Mouse (Mus musculus) E14TG2a.4 (cell line): ENCODE measurements around the gene Grin3b.

Source experiments
- H3K27me3 ChIP-seq: 2 replicates; pipeline ENCODE4 v1.6.1; 2014; ENCODE audit warnings: low read length, control low read depth; ENCODE audit not compliant: insufficient read depth
- H3K36me3 ChIP-seq: 2 replicates; pipeline ENCODE4 v1.6.1; 2014; ENCODE audit warnings: low read length, control low read depth; ENCODE audit not compliant: insufficient read depth
- H3K4me1 ChIP-seq: replicated peaks from 2 replicates; pipeline ENCODE4 v1.6.1; 2014; ENCODE audit warnings: low read depth, low read length, control low read depth
- H3K4me3 ChIP-seq: replicated peaks from 2 replicates; pipeline ENCODE4 v1.5.1; 2014; ENCODE audit warnings: mild to moderate bottlenecking, low read length
- H3K9me3 ChIP-seq: 2 replicates; pipeline ENCODE4 v1.6.1; 2014; ENCODE audit warnings: low read length, control low read depth
- CTCF ChIP-seq: conservative IDR thresholded peaks from 2 replicates; pipeline ENCODE4 v1.5.1; 2014; ENCODE audit warnings: low read length
- NANOG ChIP-seq: IDR thresholded peaks from 2 replicates; pipeline ENCODE4 v1.6.1; 2014; ENCODE audit warnings: borderline replicate concordance, low read length, mixed read lengths
- POU5F1 ChIP-seq: IDR thresholded peaks from 2 replicates; pipeline ENCODE4 v1.6.1; 2014; ENCODE audit warnings: low read length, borderline replicate concordance

Grin3b gene

DNA sequence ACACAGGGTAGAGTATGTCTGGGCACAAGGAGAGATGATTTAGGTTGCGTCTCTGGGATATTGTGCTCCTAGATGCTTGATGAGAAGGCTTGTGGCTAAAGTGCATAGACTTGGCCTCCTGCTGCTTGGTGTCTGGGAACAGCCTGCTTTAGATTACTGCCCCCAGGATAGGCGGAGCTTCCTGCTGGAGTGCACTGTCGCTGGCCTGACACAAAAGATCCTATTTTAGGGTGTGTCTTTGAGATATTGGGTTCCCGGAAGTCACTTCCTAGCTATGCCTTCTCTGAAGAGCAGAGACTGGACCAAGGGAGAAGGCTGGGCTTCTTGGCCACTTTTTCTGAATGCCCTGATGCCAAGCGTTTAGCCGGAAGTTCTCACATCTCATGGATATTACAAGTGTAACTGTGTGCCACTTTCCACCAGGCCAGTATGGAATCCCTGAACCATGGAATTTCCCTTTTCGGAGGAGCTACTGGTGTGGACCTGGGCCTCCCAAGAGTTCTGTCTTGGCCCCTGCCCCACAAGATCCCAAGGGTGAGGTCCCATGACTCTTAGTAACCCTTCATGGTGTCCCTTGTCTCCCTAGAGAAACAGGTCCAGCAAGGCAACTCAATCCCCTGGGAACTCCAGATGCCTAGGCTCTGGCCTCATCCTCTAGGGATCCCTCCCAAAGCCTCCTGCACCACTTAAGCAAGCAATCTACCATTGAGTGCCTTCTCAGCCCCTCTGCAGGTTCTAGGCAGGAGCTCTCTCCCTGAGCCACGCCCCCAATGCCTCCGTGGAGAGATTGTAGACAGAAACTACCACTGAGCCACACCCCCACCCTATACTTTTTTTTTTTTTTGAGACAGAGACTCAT is 33.1 kb downstream of the Grin3b start:
- H3K27me3 ChIP-seq = peaks cover 16% of the 10 kb centered on the region
- TF ChIP-seq CTCF = no peak
- peaks cover 87% of the 10 kb centered on the region for H3K4me1 ChIP-seq
- H3K9me3 ChIP-seq = no peaks in the 10 kb centered on the region
- H3K4me3 ChIP-seq = peak overlapping the region; percentile 58
- peaks cover 40% of the 10 kb centered on the region for H3K36me3 ChIP-seq

DNA sequence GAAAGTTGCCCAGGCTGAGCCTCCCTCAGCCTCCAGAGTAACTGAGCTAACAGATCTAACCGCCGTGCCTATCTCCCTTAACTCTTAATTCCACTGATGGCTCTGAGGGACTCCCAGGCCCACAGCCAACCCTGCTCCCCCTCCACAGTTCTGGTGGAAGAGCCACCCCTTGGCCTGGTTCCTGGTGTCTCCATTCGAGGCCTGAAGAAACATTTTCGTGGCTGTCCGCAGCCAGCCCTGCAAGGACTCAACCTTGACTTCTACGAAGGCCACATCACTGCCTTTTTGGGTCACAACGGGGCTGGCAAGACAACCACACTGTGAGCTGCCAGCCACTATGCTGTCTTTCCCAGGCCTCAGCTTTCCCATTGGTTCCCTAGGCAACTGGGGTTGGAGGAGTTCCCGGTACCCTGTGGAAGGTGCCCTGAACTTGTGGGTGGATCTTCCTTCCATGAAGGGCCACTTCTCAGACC is 33.8 kb downstream of the Grin3b start:
- H3K4me3 ChIP-seq = peak overlapping the region; percentile 58
- H3K27me3 ChIP-seq = peaks cover 12% of the 10 kb centered on the region
- H3K36me3 ChIP-seq = peaks cover 41% of the 10 kb centered on the region
- no peak for TF ChIP-seq CTCF
- no peak for TF ChIP-seq NANOG
- TF ChIP-seq POU5F1 = no peak
- no peaks in the 10 kb centered on the region for H3K9me3 ChIP-seq
- H3K4me1 ChIP-seq = peaks cover 87% of the 10 kb centered on the region

DNA sequence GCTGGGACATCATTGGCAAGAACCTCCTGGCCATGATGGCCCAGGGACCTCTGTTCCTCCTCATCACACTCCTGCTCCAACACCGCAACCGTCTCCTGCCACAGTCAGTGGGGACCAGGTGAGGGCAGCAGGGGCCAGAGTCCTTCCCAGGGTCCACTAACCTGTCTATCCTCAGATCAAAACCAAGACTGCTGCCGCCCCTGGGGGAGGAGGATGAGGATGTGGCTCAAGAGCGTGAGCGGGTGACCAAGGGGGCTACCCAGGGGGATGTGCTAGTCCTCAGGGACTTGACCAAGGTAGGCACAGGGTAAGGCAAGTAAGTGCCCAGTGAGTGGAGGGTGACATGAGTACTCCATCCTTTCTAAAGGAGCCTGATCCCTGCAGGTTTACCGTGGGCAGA is 41.2 kb downstream of the Grin3b start:
- H3K9me3 ChIP-seq = no peaks in the 10 kb centered on the region
- peaks cover 64% of the 10 kb centered on the region for H3K36me3 ChIP-seq
- H3K4me3 ChIP-seq = no peak overlapping the region
- TF ChIP-seq NANOG (no peak), POU5F1 (no peak), CTCF (no peak)
- peaks cover 74% of the 10 kb centered on the region for H3K4me1 ChIP-seq
- H3K27me3 ChIP-seq = peaks cover 31% of the 10 kb centered on the region

DNA sequence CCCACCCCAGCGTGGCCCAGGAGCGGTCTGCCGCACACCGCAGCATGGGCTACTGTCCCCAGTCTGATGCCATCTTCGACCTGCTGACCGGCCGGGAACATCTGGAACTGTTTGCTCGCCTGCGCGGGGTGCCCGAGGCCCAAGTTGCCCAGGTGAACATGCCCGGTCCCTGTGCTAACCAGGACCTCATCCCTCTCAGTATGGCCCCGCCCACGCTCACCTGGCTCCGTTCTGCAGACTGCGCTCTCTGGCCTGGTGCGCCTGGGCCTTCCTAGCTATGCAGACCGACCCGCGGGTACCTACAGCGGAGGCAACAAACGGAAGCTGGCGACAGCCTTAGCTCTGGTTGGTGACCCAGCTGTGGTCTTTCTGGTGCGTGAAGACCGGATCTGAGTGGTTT is 43.1 kb downstream of the Grin3b start:
- Histone ChIP-seq H3K9me3 (no peaks in the 10 kb centered on the region), H3K27me3 (peaks cover 34% of the 10 kb centered on the region), H3K36me3 (peaks cover 46% of the 10 kb centered on the region), H3K4me3 (peak overlapping the region; percentile 70), H3K4me1 (peaks cover 71% of the 10 kb centered on the region)
- TF ChIP-seq CTCF = no peak
- TF ChIP-seq NANOG = no peak
- no peak for TF ChIP-seq POU5F1

DNA sequence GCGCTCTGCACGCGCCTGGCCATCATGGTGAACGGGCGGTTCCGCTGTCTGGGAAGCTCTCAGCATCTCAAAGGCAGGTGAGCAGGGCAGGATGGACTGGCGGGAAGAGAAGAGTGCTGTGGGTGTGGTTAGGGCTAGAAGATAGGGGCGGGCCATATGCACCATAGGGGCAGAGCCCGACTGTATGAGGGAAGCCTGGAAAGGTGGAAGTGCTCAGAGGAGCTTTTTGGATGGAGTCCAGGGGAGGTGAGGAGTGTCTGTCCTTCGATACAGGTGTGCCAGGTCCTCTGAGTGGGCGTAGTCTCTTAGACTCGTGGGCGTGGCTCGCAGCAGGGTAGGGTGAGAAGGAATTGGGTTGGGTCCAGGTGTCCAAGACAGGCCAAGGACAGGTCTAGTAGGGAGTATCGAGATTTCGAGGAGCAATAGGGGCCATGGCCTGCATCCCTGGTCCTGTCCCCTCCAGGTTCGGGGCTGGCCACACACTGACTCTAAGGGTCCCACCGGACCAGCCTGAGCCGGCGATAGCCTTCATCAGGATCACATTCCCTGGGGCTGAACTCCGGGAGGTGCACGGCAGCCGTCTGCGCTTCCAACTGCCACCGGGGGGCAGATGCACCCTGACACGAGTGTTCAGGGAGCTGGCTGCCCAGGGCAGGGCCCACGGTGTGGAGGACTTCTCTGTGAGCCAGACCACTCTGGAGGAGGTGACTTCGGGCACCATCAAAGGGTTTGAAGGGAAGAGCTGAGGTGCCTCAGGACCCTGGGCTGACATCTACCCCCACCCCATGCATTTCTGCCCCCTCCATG is 44.2 kb downstream of the Grin3b start:
- no peak for TF ChIP-seq NANOG
- TF ChIP-seq POU5F1 = no peak
- TF ChIP-seq CTCF = no peak
- H3K4me1 ChIP-seq = peaks cover 79% of the 10 kb centered on the region

DNA sequence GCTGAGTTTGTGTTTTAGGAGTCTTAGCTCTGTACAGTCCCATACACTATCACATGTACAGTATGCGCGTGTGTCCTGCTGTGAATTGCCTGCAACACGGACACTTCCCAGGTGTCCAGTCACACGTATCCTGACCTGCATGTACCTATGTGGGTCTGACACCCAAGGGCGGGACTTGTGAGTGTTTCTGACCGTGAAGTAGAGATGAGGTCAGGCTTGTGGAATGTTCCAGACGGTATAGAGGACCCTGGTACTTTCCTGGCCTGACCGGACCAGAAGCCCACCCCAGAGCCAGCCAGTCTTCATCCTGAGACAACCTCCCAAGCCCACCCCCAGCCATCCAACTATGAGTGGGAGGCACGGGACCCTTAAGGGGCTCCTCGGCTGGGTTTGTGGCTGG is 45.1 kb downstream of the Grin3b start:
- Histone ChIP-seq H3K4me1 (peaks cover 88% of the 10 kb centered on the region), H3K27me3 (peaks cover 34% of the 10 kb centered on the region), H3K36me3 (peaks cover 27% of the 10 kb centered on the region), H3K9me3 (no peaks in the 10 kb centered on the region), H3K4me3 (no peak overlapping the region)
- TF ChIP-seq CTCF (no peak), NANOG (no peak), POU5F1 (no peak)

More for the DNA sequence above, 44.2 kb downstream of the Grin3b start:
- Histone ChIP-seq H3K27me3 (peaks cover 34% of the 10 kb centered on the region), H3K36me3 (peaks cover 36% of the 10 kb centered on the region), H3K9me3 (no peaks in the 10 kb centered on the region), H3K4me3 (peak overlapping the region; percentile 70)

DNA sequence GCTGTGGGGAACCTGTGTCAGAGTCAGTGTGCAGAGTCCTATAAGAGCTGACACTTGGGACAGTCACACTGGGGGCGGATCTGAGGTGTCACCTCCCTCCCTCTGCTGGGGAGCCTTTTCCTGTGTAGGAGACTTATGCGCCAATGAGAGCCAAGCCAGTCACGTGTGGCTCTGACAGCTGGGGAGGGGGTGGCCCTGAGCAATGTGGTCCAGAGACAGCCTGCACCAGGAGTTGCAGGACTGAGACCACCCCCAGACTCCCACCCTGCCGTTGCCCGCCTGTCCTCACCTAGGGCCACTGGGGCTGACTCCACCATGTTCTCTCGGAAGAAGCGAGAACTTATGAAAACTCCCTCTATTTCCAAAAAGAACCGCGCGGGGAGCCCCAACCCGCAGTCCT is 46.0 kb downstream of the Grin3b start, which contains the start of gene Arhgap45:
Gene Arhgap45, plus strand, starts transcription at position 143 of the 400 bp plus-strand sequence.
- Histone ChIP-seq H3K36me3 (peaks cover 19% of the 10 kb centered on the region), H3K9me3 (no peaks in the 10 kb centered on the region), H3K27me3 (peaks cover 34% of the 10 kb centered on the region), H3K4me1 (peaks cover 96% of the 10 kb centered on the region), H3K4me3 (peak within 1 kb of the TSS; percentile 58; the same call in 1 of the 2 replicates)
- TF ChIP-seq POU5F1 = no peak
- no peak for TF ChIP-seq NANOG
- TF ChIP-seq CTCF = no peak

DNA sequence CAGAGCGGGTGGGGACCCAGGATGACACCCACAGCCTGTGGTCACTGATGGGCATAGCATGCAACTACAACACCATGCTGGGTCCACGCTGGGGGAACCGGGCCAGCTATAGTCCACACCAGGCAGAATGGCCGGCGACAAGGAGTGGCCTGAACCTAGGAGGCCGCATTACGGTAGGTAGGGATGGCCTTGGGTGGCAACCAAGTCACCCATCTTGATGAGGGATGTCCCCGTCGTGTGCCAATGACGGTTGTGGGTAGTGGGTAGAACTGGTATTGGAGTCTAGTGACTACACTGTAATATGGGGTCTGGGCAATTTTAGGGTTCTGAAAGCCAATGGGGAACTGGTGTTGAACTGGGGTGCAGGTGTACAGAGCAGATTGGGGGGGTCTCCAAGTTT is 46.4 kb downstream of the Grin3b start:
- H3K36me3 ChIP-seq = peaks cover 16% of the 10 kb centered on the region
- H3K4me3 ChIP-seq = peak overlapping the region; percentile 23; the same call in 1 of the 2 replicates
- no peak for TF ChIP-seq NANOG
- no peak for TF ChIP-seq CTCF
- no peak for TF ChIP-seq POU5F1

More for the DNA sequence above, 46.4 kb downstream of the Grin3b start:
- peaks cover 96% of the 10 kb centered on the region for H3K4me1 ChIP-seq
- no peaks in the 10 kb centered on the region for H3K9me3 ChIP-seq
- peaks cover 34% of the 10 kb centered on the region for H3K27me3 ChIP-seq
